Mouse (Mus musculus): Measurements from ENCODE around the gene A930004D18Rik.

DNA sequence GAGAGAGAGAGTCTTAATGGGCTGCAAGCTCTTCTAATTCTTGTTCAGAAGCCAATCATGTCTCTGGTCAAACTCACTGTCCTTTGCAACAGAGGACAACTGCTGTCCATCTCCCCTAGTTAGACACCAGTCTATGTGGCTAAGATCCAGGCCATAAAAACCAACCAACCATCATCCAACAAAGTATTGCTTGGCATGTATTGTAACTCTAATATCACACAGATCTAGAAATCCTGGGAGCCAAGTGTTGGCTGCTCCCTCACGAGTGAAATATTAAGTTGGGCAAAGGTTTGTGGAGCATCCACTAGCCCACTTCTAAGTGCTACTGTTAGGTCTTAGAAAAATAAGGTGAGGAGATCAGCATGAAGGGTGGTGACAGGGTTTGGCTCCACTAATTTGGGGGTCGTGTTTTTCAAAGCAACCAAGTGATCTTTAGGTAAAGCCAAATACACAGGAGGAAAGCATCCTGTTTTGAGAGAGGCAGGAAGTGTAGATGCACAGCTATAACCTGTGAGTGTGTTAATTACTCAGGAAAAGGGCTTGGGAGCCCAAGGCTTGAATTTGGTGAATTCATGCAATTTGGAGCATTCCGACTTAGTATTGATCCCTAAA, 710 bp upstream of the A930004D18Rik start:
- TF ChIP-seq POLR2A (IDR thresholded peaks at IDR 0.05; ENCODE audit: insufficient read depth, low read length) (no peak), EP300 (IDR thresholded peaks at IDR 0.05; ENCODE audit: insufficient read depth, low read depth, low read length) (no peak), CTCF (IDR thresholded peaks at IDR 0.05; ENCODE audit: low read depth, low read length) (no peak)
